Mouse (Mus musculus) hindlimb bud, embryonic 11.5 days (tissue): ENCODE results near the gene Nsun2.

Experiments used
- DNase-seq: peaks from one replicate; pipeline ENCODE4 v3.0.0-alpha.2; 2012; ENCODE audit warnings: low read depth, low spot score; ENCODE audit errors: extremely low spot score

The Nsun2 gene

GRCm38 (mm10) chr13:69673921-69674618, 140.5 kb downstream of the Nsun2 start:
- no peak for DNase-seq
